Mouse (Mus musculus) liver, adult 2 months (tissue): ENCODE results near the gene Tsen54. TPM values are rescaled to one million over a fixed set of nuclear protein-coding genes. Genes with fewer than 3 reads are reported as not detected.
A peak's percentile ranks its signal among the peaks of the same experiment; 100 is the strongest.

Source experiments
- DNase-seq: peaks from one replicate; pipeline ENCODE4 v3.0.0-alpha.2; 2011; ENCODE audit warnings: low read depth, low spot score; ENCODE audit errors: extremely low read depth
- H3K27ac ChIP-seq: fragments of 200-500 bp; replicated peaks from 2 replicates; pipeline ENCODE4 v1.5.1; 2012; ENCODE audit warnings: low read depth, mild to moderate bottlenecking, control low read depth, inconsistent platforms, low read length; ENCODE audit not compliant: insufficient read depth
- H3K27me3 ChIP-seq: fragments of 200-500 bp; 2 replicates; pipeline ENCODE4 v1.6.1; 2012; ENCODE audit warnings: mild to moderate bottlenecking, moderate library complexity, low read length, inconsistent platforms; ENCODE audit not compliant: control insufficient read depth, insufficient read depth
- H3K36me3 ChIP-seq: fragments of 200-500 bp; 2 replicates; pipeline ENCODE4 v1.6.1; 2012; ENCODE audit warnings: low read length, inconsistent platforms; ENCODE audit not compliant: control insufficient read depth, insufficient read depth
- H3K4me1 ChIP-seq: fragments of 200-500 bp; 2 replicates; pipeline ENCODE4 v1.6.1; 2011; ENCODE audit warnings: low read length; ENCODE audit not compliant: control insufficient read depth, insufficient read depth
- H3K4me3 ChIP-seq: fragments of 200-500 bp; 2 replicates; pipeline ENCODE4 v1.5.1; 2011; ENCODE audit warnings: low read depth, mild to moderate bottlenecking, control low read depth, low read length, moderate library complexity; ENCODE audit not compliant: insufficient read depth
- H3K79me2 ChIP-seq: fragments of 200-500 bp; 2 replicates; pipeline ENCODE4 v1.6.1; 2012; ENCODE audit warnings: inconsistent platforms, mild to moderate bottlenecking, low read length, moderate library complexity; ENCODE audit not compliant: control insufficient read depth, insufficient read depth
- H3K9ac ChIP-seq: fragments of 200-500 bp; 2 replicates; pipeline ENCODE4 v1.6.1; 2012; ENCODE audit warnings: low read depth, mild to moderate bottlenecking, control low read depth, inconsistent platforms, low read length
- CTCF ChIP-seq: fragments of 200-500 bp; IDR thresholded peaks from 2 replicates; pipeline ENCODE4 v1.5.1; 2011; ENCODE audit warnings: low read depth, low read length, control low read depth
- POLR2A ChIP-seq: fragments of 200-500 bp; IDR thresholded peaks from 2 replicates; pipeline ENCODE4 v1.6.1; 2011; ENCODE audit warnings: low read length, control low read depth; ENCODE audit not compliant: insufficient read depth; ENCODE audit errors: extremely low read depth
- WGBS: fragments of 180-500 bp; shearing (Covaris S2); methylation state at CpG from one replicate; pipeline ENCODE4 v1.1.7; 2018; 5-methylcytosine and 5-hydroxymethylcytosine counted together
- polyA plus RNA-seq: library from polyadenylated mRNA; depleted of rRNA; stranded (reverse); fragments of >200 nt; gene quantifications from 2 replicates; pipeline ENCODE4 v1.2.3, GENCODE M21; 2012; rRNA removed
- total RNA-seq: library from RNA; depleted of rRNA; stranded (reverse); fragments of >200 nt; gene quantifications from 2 replicates; pipeline ENCODE4 v1.2.3, GENCODE M21; 2014; rRNA removed

Gene Tsen54
- total RNA-seq: 4.0 and 5.8 TPM in 2 replicates
- polyA plus RNA-seq: 11.2 and 15.6 TPM in 2 replicates

- TF ChIP-seq POLR2A (0 out of 2 replicates have a peak, but pooled peaks have one; percentile 34), CTCF (no peak)
- no peaks in the 10 kb centered on the region for H3K36me3 ChIP-seq
- H3K4me1 ChIP-seq: peaks cover 28% of the 10 kb centered on the region
- H3K4me3 ChIP-seq: peak within 1 kb of the TSS; percentile 95
- peak within 1 kb of the TSS; percentile 86 for H3K9ac ChIP-seq
- H3K27me3 ChIP-seq: no peaks in the 10 kb centered on the region
- H3K27ac ChIP-seq: 0 out of 2 replicates have a peak within 1 kb of the TSS, but pooled peaks have one; percentile 20
- peak; percentile 48 for DNase-seq
- 3% methylated on average over 84 of the region's 84 CpGs for WGBS
- peaks cover 14% of the 10 kb centered on the region; the same call in 1 of the 2 replicates for H3K79me2 ChIP-seq
Observed at GRCm38 (mm10) chr11:115814605-115815450, at the start of gene Tsen54. Gene Tsen54, plus strand, starts transcription at chr11:115814724.

DNA sequence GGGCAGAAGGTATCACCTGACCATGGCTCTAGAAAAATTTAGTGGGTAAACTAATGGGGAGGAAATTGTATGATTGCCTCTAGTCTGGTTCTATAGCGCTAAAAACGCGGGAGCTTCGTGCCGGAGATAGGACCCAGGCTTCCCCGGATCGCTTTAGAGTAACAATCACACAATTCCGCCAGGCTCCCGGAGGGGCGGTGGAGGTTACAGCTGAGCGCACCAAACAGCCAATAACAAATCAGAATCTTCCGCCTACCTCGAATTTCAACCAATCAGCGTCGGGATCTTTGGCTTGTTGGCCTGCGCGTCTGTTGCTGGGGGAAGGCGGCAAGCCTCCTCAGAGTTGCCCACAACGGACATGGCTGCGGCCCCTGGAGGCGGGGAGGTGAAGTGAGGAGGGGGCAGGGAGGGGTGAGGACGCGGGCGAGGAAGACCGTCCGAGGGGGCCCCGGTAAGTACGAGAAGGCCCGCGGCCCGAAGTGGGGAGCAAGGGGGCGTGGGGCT lies 49.4 kb upstream of the Tsen54 start, which contains the start of gene Tmem94:
TSS of gene Tmem94 (plus strand) at position 331 of the 504 bp plus-strand sequence.
- peak within 1 kb of the TSS; percentile 82 for H3K4me3 ChIP-seq
- H3K9ac ChIP-seq: peak within 1 kb of the TSS; percentile 89
- peak; percentile 90 for DNase-seq
- peak within 1 kb of the TSS; percentile 72 for H3K27ac ChIP-seq
- WGBS: 1% methylated on average over 32 of the region's 32 CpGs
- no peak for TF ChIP-seq CTCF
- TF ChIP-seq POLR2A: 0 out of 2 replicates have a peak, but pooled peaks have one; percentile 32
- H3K36me3 ChIP-seq: no peaks in the 10 kb centered on the region
- H3K27me3 ChIP-seq: no peaks in the 10 kb centered on the region
- H3K79me2 ChIP-seq: peaks cover 7% of the 10 kb centered on the region; the same call in 1 of the 2 replicates
- H3K4me1 ChIP-seq: peaks cover 5% of the 10 kb centered on the region

DNA sequence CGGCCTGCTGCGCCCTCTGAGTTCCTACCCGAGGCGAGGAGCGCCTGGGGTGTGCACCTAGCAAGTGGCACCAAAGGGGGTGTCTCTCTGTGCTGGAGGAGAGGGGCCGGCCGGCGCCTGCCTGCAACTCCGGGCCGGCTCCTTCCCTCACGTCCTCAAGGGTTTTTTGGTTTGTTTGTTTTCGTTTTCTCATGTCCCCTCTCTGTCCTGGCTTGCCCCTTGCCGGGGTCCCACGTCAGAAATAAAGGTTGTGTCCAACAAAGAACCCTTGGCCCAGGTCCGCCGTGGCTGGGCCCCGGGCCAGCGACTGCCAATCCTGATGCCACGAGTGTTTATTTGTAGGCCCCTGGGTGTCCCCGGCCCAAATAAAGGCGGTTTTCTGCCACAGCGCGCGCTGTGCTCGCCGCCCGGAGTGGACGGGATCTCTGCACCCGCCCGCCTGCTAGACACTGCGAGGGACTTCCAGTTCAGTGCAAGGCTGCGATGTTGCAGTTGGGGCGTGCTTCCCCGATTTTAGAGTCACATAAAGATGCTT lies 48.9 kb upstream of the Tsen54 start:
- Histone ChIP-seq H3K27ac (peak overlapping the region; percentile 72), H3K9ac (peak overlapping the region; percentile 89), H3K4me1 (peaks cover 6% of the 10 kb centered on the region), H3K27me3 (no peaks in the 10 kb centered on the region), H3K36me3 (no peaks in the 10 kb centered on the region), H3K79me2 (peaks cover 7% of the 10 kb centered on the region; the same call in 1 of the 2 replicates), H3K4me3 (peak overlapping the region; percentile 82)
- under 1% methylated on average over 34 of the region's 34 CpGs for WGBS
- DNase-seq: peak; percentile 33
- no peak for TF ChIP-seq POLR2A
- no peak for TF ChIP-seq CTCF

DNA sequence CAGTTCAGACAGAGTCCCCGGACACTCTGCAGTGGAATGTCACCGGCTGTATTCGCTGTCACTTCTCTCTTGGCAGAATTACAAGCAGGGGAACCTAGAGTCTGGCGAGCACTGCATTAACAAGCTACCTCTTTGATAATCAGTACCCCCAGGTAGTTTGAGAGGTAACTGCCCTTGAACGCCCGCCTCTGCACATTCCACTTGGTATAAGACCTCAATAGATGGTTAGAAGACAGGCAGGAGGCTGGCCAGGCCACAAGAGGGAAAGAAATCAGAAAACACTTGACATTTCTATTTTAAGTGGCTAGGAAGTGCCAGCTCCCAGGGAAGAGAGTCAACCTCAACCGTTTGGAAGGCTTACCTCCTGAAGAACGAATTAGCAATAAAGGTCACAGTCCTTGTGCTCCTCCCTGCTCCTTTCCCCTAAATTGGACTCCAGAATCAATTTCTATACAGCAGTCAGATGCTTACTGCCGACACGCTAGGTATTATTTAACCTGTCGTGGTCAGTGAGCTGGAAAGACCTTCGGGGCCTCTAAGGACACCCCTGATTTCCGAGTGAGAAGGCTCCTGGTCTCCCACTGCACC lies 48.1 kb upstream of the Tsen54 start:
- no peaks in the 10 kb centered on the region for H3K36me3 ChIP-seq
- 0 out of 2 replicates have a peak overlapping the region, but pooled peaks have one; percentile 72 for H3K27ac ChIP-seq
- peaks cover 7% of the 10 kb centered on the region; the same call in 1 of the 2 replicates for H3K79me2 ChIP-seq
- peak overlapping the region; percentile 82 for H3K4me3 ChIP-seq
- no peaks in the 10 kb centered on the region for H3K27me3 ChIP-seq
- DNase-seq: peak; percentile 24
- peaks cover 7% of the 10 kb centered on the region for H3K4me1 ChIP-seq
- 26% methylated on average over 13 of the region's 13 CpGs for WGBS
- H3K9ac ChIP-seq: peak overlapping the region; percentile 89
- no peak for TF ChIP-seq POLR2A
- no peak for TF ChIP-seq CTCF

DNA sequence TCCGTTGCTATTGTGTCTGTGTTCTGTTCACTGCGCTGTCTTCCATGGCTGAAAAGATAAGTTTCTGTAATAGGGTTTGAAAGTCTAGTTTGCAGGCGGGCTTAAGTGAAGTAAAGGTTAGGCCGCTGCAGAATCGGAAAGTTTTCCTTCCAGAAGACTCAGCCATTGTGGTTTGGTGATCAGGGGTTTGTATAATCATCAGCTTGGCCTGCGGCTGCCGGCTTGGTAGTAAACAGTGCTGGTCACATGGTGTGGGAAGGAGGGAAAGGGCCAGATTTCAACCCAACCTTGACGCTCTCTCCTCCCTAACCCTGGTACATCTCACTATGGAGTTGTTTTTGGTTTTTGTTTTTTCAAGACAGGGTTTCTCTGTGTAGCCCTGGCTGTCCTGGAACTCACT lies 47.5 kb upstream of the Tsen54 start:
- Histone ChIP-seq H3K27me3 (no peaks in the 10 kb centered on the region), H3K4me3 (no peak overlapping the region), H3K4me1 (peaks cover 7% of the 10 kb centered on the region), H3K79me2 (peaks cover 10% of the 10 kb centered on the region; the same call in 1 of the 2 replicates), H3K36me3 (no peaks in the 10 kb centered on the region), H3K27ac (no peak overlapping the region), H3K9ac (no peak overlapping the region)
- DNase-seq: peak; percentile 37
- 70% methylated on average over 8 of the region's 8 CpGs for WGBS
- no peak for TF ChIP-seq POLR2A
